Mouse (Mus musculus) megakaryocyte-erythroid progenitor cell, adult 5-6 weeks (primary cell): ENCODE measurements around the gene Ints11. TPM values are rescaled to one million over a fixed set of nuclear protein-coding genes. Genes with fewer than 3 reads are reported as not detected.

ENCODE experiments used
- ATAC-seq: replicated peaks from 2 replicates; pipeline ENCODE4 v1.8.0; 2016; ENCODE audit warnings: mild to moderate bottlenecking, inconsistent platforms; ENCODE audit not compliant: severe bottlenecking, poor library complexity, low FRiP score, low TSS enrichment
- total RNA-seq, 2 experiments: library from RNA; stranded (forward) in 1 of 2; stranded (reverse) in 1 of 2; fragments of 200-1000, 215-1000 nt in 1 of 2; fragments of >200 nt in 1 of 2; fragmentation: Nextera tagmentation in 1 of 2; gene quantifications; 2 replicates each; pipeline ENCODE4 v1.2.3; 2014 to 2017

The Ints11 gene
- total RNA-seq, 2 experiments from 2014 or later: 31.3 to 65.3 TPM

GRCm38 (mm10) chr4:155888181-155888580, 18.8 kb downstream of the Ints11 start:
- no peak for ATAC-seq

GRCm38 (mm10) chr4:155889316-155889715, 20.0 kb downstream of the Ints11 start:
- no peak for ATAC-seq

- no peak for ATAC-seq
These were observed 21.7 kb downstream of the Ints11 start for GRCm38 (mm10) chr4:155891011-155891471.

GRCm38 (mm10) chr4:155891551-155892001, 22.2 kb downstream of the Ints11 start, which contains the start of the genes Pusl1 and Acap3:
Gene Pusl1, minus strand, starts transcription at chr4:155891781.
Gene Acap3, plus strand, starts transcription at chr4:155891822.
- peak; percentile 48 for ATAC-seq

- peak; percentile 49 for ATAC-seq
These were observed 22.7 kb downstream of the Ints11 start for GRCm38 (mm10) chr4:155892017-155892416.

- peak; percentile 15; the same call in 1 of the 2 replicates for ATAC-seq
These were observed 23.3 kb downstream of the Ints11 start for GRCm38 (mm10) chr4:155892438-155893211.

- ATAC-seq: no peak
These were observed 23.9 kb downstream of the Ints11 start for GRCm38 (mm10) chr4:155893212-155893690.

- ATAC-seq: peak; percentile 46
These were observed 25.1 kb downstream of the Ints11 start for GRCm38 (mm10) chr4:155894311-155894881.

- no peak for ATAC-seq
These were observed 25.9 kb downstream of the Ints11 start for GRCm38 (mm10) chr4:155895216-155895615.

GRCm38 (mm10) chr4:155895826-155896225, 26.5 kb downstream of the Ints11 start:
- ATAC-seq: no peak

GRCm38 (mm10) chr4:155896461-155896860, 27.1 kb downstream of the Ints11 start:
- no peak for ATAC-seq

GRCm38 (mm10) chr4:155898318-155898717, 29.0 kb downstream of the Ints11 start:
- ATAC-seq: no peak

- no peak for ATAC-seq
These were observed 30.0 kb downstream of the Ints11 start for GRCm38 (mm10) chr4:155899355-155899754.

GRCm38 (mm10) chr4:155901205-155901604, 31.9 kb downstream of the Ints11 start:
- ATAC-seq: no peak

GRCm38 (mm10) chr4:155903246-155903645, 33.9 kb downstream of the Ints11 start:
- no peak for ATAC-seq

- ATAC-seq: 0 out of 2 replicates have a peak, but pooled peaks have one; percentile 18
These were observed 35.2 kb downstream of the Ints11 start for GRCm38 (mm10) chr4:155904318-155905102.

GRCm38 (mm10) chr4:155905634-155906033, 36.3 kb downstream of the Ints11 start:
- ATAC-seq: no peak

GRCm38 (mm10) chr4:155906125-155906524, 36.8 kb downstream of the Ints11 start:
- ATAC-seq: no peak

GRCm38 (mm10) chr4:155907003-155907402, 37.7 kb downstream of the Ints11 start:
- ATAC-seq: no peak

- ATAC-seq: no peak
These were observed 38.9 kb downstream of the Ints11 start for GRCm38 (mm10) chr4:155908281-155908680.
